Mouse (Mus musculus): ENCODE measurements at regions not wholly inside any gene's neighbourhood (a gene's known extent, or its start where the extent isn't known, plus 50 kb on each side); places are given as distances from the start of the nearest gene placed in this dataset.

GRCm38 (mm10) chr1:143939511-143939910, 64.5 kb downstream of the Rgs2 start:
- TF ChIP-seq CTCF (IDR thresholded peaks at IDR 0.05; ENCODE audit: borderline replicate concordance, insufficient read depth, low read length), result no peak
- TF ChIP-seq POLR2A (IDR thresholded peaks at IDR 0.05; ENCODE audit: low read depth, low read length), result no peak
